Mouse (Mus musculus): ENCODE measurements around the gene Lsm4. TPM values are rescaled to one million over a fixed set of nuclear protein-coding genes. Genes with fewer than 3 reads are reported as not detected.

Lsm4 gene
- polyA plus RNA-seq, 1 experiment = 300 TPM

- TF ChIP-seq USF1 (IDR thresholded peaks at IDR 0.05; ENCODE audit: low read depth) (no peak), CTCF (IDR thresholded peaks at IDR 0.05; ENCODE audit: control insufficient read depth, insufficient read depth, insufficient read length) (no peak), FOSL1 (IDR thresholded peaks at IDR 0.05; ENCODE audit: insufficient read depth, low read length, poor library complexity, severe bottlenecking) (no peak), MYOD1 (IDR thresholded peaks at IDR 0.05; ENCODE audit: control insufficient read depth, insufficient read length, low read depth) (no peak), MYOG (IDR thresholded peaks at IDR 0.05; ENCODE audit: control insufficient read depth, extremely low read depth, insufficient read length) (no peak), MAX (IDR thresholded peaks at IDR 0.05) (no peak), CEBPB (IDR thresholded peaks at IDR 0.05; ENCODE audit: low read depth) (no peak)
- H3ac ChIP-seq (ENCODE audit: control insufficient read depth, insufficient read length, low read depth) = no peak overlapping the region
- H3K79me2 ChIP-seq (ENCODE audit: control insufficient read depth, insufficient read depth) = peaks cover 25% of the 10 kb centered on the region
- peaks cover 10% of the 10 kb centered on the region for H3K79me3 ChIP-seq (ENCODE audit: low read depth)
- no peaks in the 10 kb centered on the region for H3K27me3 ChIP-seq (ENCODE audit: control insufficient read depth, insufficient read depth, insufficient read length)
- H3K36me3 ChIP-seq (ENCODE audit: control insufficient read depth, insufficient read depth) = no peaks in the 10 kb centered on the region
- no peak overlapping the region for H3K4me3 ChIP-seq (ENCODE audit: insufficient read depth, poor library complexity, severe bottlenecking)
Observed at GRCm38 (mm10) chr8:70696019-70696885, 23.2 kb downstream of the Lsm4 start.

DNA sequence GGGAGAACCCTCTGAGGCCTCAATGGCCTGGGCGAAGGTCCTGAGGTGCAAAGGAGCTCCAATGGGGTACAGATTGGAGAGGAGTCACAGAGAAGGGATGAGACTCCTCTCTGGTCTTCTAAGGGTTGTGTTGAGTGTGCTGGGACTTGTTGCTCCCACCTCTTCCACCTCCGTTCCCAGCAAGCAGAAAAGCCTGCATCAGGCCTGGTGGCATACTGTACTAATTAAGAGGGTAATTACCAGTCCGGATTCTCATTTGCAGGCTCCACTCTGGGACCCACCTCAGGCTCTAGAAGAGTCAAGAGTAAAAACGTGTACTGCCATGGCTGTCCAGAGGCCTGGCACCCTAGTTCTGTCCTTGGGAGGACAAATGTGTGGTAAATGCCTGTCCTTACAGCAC is 23.9 kb downstream of the Lsm4 start:
- H3K79me3 ChIP-seq (ENCODE audit: low read depth) = peaks cover 10% of the 10 kb centered on the region
- no peaks in the 10 kb centered on the region for H3K36me3 ChIP-seq (ENCODE audit: control insufficient read depth, insufficient read depth)
- no peak for TF ChIP-seq CEBPB (IDR thresholded peaks at IDR 0.05; ENCODE audit: low read depth)
- no peak for TF ChIP-seq FOSL1 (IDR thresholded peaks at IDR 0.05; ENCODE audit: insufficient read depth, low read length, poor library complexity, severe bottlenecking)
- TF ChIP-seq USF1 (IDR thresholded peaks at IDR 0.05; ENCODE audit: low read depth) = no peak
- no peak for TF ChIP-seq MYOD1 (IDR thresholded peaks at IDR 0.05; ENCODE audit: control insufficient read depth, insufficient read length, low read depth)
- TF ChIP-seq CTCF (IDR thresholded peaks at IDR 0.05; ENCODE audit: control insufficient read depth, insufficient read depth, insufficient read length) = no peak
- TF ChIP-seq MYOG (IDR thresholded peaks at IDR 0.05; ENCODE audit: control insufficient read depth, extremely low read depth, insufficient read length) = no peak
- no peak for TF ChIP-seq MAX (IDR thresholded peaks at IDR 0.05)
- no peaks in the 10 kb centered on the region for H3K27me3 ChIP-seq (ENCODE audit: control insufficient read depth, insufficient read depth, insufficient read length)
- H3ac ChIP-seq (ENCODE audit: control insufficient read depth, insufficient read length, low read depth) = no peak overlapping the region
- H3K4me3 ChIP-seq (ENCODE audit: insufficient read depth, poor library complexity, severe bottlenecking) = no peak overlapping the region
- peaks cover 31% of the 10 kb centered on the region for H3K79me2 ChIP-seq (ENCODE audit: control insufficient read depth, insufficient read depth)

DNA sequence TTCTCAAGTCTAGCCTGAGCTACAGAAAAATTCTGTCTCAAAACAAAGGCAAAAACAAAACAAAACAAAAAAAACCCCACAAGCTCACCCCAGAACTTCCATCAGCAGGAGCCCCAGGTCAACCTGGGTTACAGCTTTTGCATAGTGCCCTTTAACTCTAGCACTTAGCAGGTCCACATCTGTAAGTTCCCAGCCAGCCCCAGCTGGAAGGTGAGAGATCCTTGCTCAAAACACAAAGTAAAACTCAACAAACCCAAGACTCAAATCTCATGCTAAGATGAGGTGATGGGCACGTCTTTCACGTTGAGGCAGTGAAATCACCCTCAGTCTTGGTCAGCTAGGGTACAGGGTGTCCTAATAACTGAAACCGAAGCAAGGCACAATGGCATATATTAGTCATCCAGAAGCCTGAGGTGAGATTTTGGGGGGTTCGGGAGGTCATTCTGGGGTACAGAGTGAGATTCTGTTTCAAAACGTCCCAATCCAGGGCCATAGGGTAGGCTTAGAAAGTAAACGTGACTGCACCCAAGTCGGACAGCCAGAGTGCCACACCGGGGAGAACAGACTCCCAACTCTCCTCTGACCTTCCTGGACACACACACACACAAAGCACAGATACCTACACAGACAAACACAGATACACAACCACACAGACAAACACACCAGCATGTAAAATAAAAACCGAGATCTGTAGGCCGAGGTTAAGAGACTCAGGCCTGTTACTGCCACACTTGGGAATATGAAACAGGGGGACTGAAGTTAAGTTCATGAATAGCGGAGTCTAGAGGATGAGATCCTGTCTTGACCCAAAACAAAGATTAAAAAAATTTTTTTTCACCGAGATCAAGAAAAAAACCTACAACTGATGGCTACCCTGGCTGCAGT is 24.6 kb downstream of the Lsm4 start:
- Histone ChIP-seq H3K27me3 (ENCODE audit: control insufficient read depth, insufficient read depth, insufficient read length) (no peaks in the 10 kb centered on the region), H3K36me3 (ENCODE audit: control insufficient read depth, insufficient read depth) (no peaks in the 10 kb centered on the region), H3K4me3 (ENCODE audit: insufficient read depth, poor library complexity, severe bottlenecking) (no peak overlapping the region), H3ac (ENCODE audit: control insufficient read depth, insufficient read length, low read depth) (peak overlapping the region; percentile 28), H3K79me2 (ENCODE audit: control insufficient read depth, insufficient read depth) (peaks cover 33% of the 10 kb centered on the region), H3K79me3 (ENCODE audit: low read depth) (peaks cover 10% of the 10 kb centered on the region)
- TF ChIP-seq MYOD1 (IDR thresholded peaks at IDR 0.05; ENCODE audit: control insufficient read depth, insufficient read length, low read depth) (no peak), CEBPB (IDR thresholded peaks at IDR 0.05; ENCODE audit: low read depth) (no peak), MYOG (IDR thresholded peaks at IDR 0.05; ENCODE audit: control insufficient read depth, extremely low read depth, insufficient read length) (no peak), FOSL1 (IDR thresholded peaks at IDR 0.05; ENCODE audit: insufficient read depth, low read length, poor library complexity, severe bottlenecking) (no peak), MAX (IDR thresholded peaks at IDR 0.05) (no peak), USF1 (IDR thresholded peaks at IDR 0.05; ENCODE audit: low read depth) (no peak), CTCF (IDR thresholded peaks at IDR 0.05; ENCODE audit: control insufficient read depth, insufficient read depth, insufficient read length) (no peak)

- H3K27me3 ChIP-seq (ENCODE audit: control insufficient read depth, insufficient read depth, insufficient read length) = no peaks in the 10 kb centered on the region
- peak within 1 kb of the TSS; percentile 80 for H3ac ChIP-seq (ENCODE audit: control insufficient read depth, insufficient read length, low read depth)
- peak within 1 kb of the TSS; percentile 80 for H3K4me3 ChIP-seq (ENCODE audit: insufficient read depth, poor library complexity, severe bottlenecking)
- TF ChIP-seq CEBPB (IDR thresholded peaks at IDR 0.05; ENCODE audit: low read depth) (no peak), MAX (IDR thresholded peaks at IDR 0.05) (no peak), CTCF (IDR thresholded peaks at IDR 0.05; ENCODE audit: control insufficient read depth, insufficient read depth, insufficient read length) (no peak), FOSL1 (IDR thresholded peaks at IDR 0.05; ENCODE audit: insufficient read depth, low read length, poor library complexity, severe bottlenecking) (no peak), MYOG (IDR thresholded peaks at IDR 0.05; ENCODE audit: control insufficient read depth, extremely low read depth, insufficient read length) (no peak), USF1 (IDR thresholded peaks at IDR 0.05; ENCODE audit: low read depth) (no peak)
- peaks cover 33% of the 10 kb centered on the region for H3K79me2 ChIP-seq (ENCODE audit: control insufficient read depth, insufficient read depth)
- H3K36me3 ChIP-seq (ENCODE audit: control insufficient read depth, insufficient read depth) = no peaks in the 10 kb centered on the region
- H3K79me3 ChIP-seq (ENCODE audit: low read depth) = peaks cover 10% of the 10 kb centered on the region
Observed at GRCm38 (mm10) chr8:70698310-70699109, 25.5 kb downstream of the Lsm4 start, which contains the start of gene Jund. Jund (plus strand) TSS chr8:70698949.
